Mouse (Mus musculus): ENCODE data around the gene Rce1.

Gene Rce1

GRCm38 (mm10) chr19:4625179-4625828 lies at the start of gene Rce1:
Rce1 (minus strand) TSS chr19:4625641.
- peak; percentile 96 for DNase-seq (ENCODE audit: low read depth, low spot score)

GRCm38 (mm10) chr19:4672401-4672800 lies 47.0 kb upstream of the Rce1 start:
- DNase-seq (ENCODE audit: low read depth, low spot score) = no peak

GRCm38 (mm10) chr19:4670776-4671175 lies 45.3 kb upstream of the Rce1 start:
- no peak for DNase-seq (ENCODE audit: low read depth, low spot score)

GRCm38 (mm10) chr19:4666815-4667214 lies 41.4 kb upstream of the Rce1 start:
- DNase-seq (ENCODE audit: low read depth, low spot score) = peak; percentile 7

- DNase-seq (ENCODE audit: low read depth, low spot score) = no peak
Observed at GRCm38 (mm10) chr19:4658156-4658555, 32.7 kb upstream of the Rce1 start.

- no peak for DNase-seq (ENCODE audit: low read depth, low spot score)
Observed at GRCm38 (mm10) chr19:4646917-4647492, 21.6 kb upstream of the Rce1 start.

GRCm38 (mm10) chr19:4644271-4644670 lies 18.8 kb upstream of the Rce1 start:
- DNase-seq (ENCODE audit: low read depth, low spot score) = no peak

GRCm38 (mm10) chr19:4635986-4636385 lies 10.5 kb upstream of the Rce1 start:
- no peak for DNase-seq (ENCODE audit: low read depth, low spot score)

- DNase-seq (ENCODE audit: low read depth, low spot score) = peak; percentile 82
Observed at GRCm38 (mm10) chr19:4628819-4629218, 3.4 kb upstream of the Rce1 start.

- DNase-seq (ENCODE audit: low read depth, low spot score) = no peak
Observed at GRCm38 (mm10) chr19:4625829-4626535, 541 bp upstream of the Rce1 start.

- no peak for DNase-seq (ENCODE audit: low read depth, low spot score)
Observed at GRCm38 (mm10) chr19:4624406-4625178, 849 bp downstream of the Rce1 start.

- no peak for DNase-seq (ENCODE audit: low read depth, low spot score)
Observed at GRCm38 (mm10) chr19:4624006-4624405, 1.4 kb downstream of the Rce1 start.

- DNase-seq (ENCODE audit: low read depth, low spot score) = no peak
Observed at GRCm38 (mm10) chr19:4623419-4623818, 2.0 kb downstream of the Rce1 start.

- DNase-seq (ENCODE audit: low read depth, low spot score) = no peak
Observed at GRCm38 (mm10) chr19:4622780-4623179, 2.7 kb downstream of the Rce1 start.

GRCm38 (mm10) chr19:4620721-4621120 lies 4.7 kb downstream of the Rce1 start:
- no peak for DNase-seq (ENCODE audit: low read depth, low spot score)

- no peak for DNase-seq (ENCODE audit: low read depth, low spot score)
Observed at GRCm38 (mm10) chr19:4619461-4619860, 6.0 kb downstream of the Rce1 start.

GRCm38 (mm10) chr19:4618183-4618582 lies 7.3 kb downstream of the Rce1 start:
- no peak for DNase-seq (ENCODE audit: low read depth, low spot score)

GRCm38 (mm10) chr19:4616546-4616945 lies 8.9 kb downstream of the Rce1 start:
- no peak for DNase-seq (ENCODE audit: low read depth, low spot score)

GRCm38 (mm10) chr19:4615151-4616093 lies 10.0 kb downstream of the Rce1 start, which contains the start of gene Lrfn4:
Lrfn4 (minus strand) TSS chr19:4615667.
- peak; percentile 63 for DNase-seq (ENCODE audit: low read depth, low spot score)

- no peak for DNase-seq (ENCODE audit: low read depth, low spot score)
Observed at GRCm38 (mm10) chr19:4614305-4615150, 10.9 kb downstream of the Rce1 start.
